Mouse (Mus musculus) CD4-positive, CD25-positive, alpha-beta regulatory T cell, adult 4 months (primary cell): Measurements from ENCODE around the gene Nme3. TPM values are rescaled to one million over a fixed set of nuclear protein-coding genes. Genes with fewer than 3 reads are reported as not detected.

Experiments used
- ATAC-seq: one replicate; pipeline ENCODE4 v1.8.0; 2017
- polyA plus RNA-seq, 2 experiments: library from polyadenylated mRNA; unstranded; fragments of 100-300 nt; shearing (Covaris generic); gene quantifications; one replicate each; pipeline ENCODE4 v1.2.1; 2017

Nme3 gene
- 10 to 100 TPM; 40.7 to 52.5 TPM for polyA plus RNA-seq

DNA sequence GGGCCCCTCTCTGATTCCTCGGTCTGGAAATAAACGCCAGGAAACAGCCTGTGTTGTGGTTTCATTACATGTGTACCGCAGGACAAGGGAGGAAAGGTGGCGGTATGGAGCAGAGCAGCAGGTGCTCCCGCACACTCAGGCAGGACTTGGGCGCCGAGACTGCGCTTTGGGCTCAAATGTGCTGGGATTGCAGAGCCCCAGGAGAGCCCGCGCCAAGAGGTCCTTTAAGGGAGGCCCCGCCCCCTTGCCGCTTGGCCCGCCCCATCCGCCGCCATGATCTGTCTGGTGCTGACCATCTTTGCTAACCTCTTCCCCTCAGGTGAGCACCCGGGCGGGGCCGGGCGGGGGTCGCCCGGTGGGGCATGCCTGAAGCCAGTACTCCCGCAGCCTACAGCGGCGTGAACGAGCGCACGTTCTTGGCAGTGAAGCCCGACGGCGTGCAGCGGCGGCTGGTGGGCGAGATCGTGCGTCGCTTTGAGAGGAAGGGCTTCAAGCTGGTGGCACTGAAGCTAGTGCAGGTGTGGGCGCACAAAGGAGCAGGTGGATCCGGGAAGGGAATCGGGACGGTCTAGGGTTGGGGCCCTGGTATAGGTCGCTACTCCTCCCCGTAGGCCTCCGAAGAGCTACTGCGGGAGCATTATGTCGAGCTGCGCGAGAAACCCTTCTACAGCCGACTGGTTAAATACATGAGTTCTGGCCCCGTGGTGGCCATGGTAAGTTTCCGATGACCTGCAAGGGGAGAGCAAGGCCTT, at the start of gene Nme3:
Nme3 (plus strand) TSS at position 260 of the 752 bp plus-strand sequence.
- ATAC-seq: peak; percentile 51

DNA sequence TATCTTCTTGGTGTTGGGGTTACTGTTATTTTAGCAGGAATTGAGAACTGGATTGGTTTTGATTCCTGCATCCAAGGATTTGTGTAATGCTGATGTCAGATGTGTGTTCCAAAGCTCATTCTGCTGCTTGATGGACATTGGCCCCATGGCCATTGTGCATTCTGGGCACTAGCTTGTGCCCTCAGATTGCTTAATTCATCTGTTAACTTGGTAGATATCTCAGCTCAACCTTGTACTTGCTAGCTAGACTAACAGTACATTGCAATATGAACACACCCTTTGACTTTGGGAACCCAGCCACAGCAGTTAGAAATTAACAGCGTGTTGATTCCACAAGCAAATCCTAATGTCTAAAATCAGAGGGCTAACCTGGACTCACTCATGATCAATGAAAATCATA, 48.9 kb upstream of the Nme3 start:
- ATAC-seq: no peak

DNA sequence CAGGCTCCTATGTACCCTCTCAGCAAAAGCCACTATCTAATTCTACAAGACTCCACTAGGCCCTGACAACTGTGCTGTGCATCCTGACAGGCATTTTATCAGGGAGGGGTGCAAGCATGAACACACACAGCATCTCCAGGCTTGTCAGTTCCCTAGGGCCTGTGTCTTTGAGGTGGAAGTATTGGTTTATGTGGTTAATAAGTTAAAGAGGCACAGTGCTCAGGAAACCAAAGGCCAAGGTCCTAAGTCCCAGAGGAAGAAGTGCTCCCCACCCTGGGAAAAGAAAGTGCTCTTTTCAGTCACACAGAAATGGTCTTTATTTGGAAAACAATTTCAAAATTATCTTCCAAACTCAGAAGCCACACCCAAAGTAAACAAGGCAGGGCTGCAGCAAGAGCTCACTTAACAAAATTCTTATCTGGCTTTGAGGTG, 47.7 kb upstream of the Nme3 start:
- no peak for ATAC-seq

DNA sequence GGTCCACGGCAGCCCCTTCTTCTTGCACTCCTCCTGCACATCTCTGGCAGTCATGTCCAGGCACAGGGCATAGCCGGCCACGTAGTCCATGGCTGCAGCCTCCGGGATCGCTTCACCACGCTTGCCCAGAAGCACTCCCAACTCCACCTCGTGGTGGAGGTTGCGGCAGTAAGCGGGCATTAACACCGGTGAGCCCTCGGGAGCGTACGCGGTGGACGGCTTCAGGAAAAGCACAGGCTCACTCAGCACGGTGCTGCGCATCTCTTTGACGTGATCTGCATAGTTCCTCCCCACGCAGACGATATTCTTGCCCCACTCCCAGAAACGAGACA, 46.6 kb upstream of the Nme3 start:
- peak; percentile 49 for ATAC-seq

DNA sequence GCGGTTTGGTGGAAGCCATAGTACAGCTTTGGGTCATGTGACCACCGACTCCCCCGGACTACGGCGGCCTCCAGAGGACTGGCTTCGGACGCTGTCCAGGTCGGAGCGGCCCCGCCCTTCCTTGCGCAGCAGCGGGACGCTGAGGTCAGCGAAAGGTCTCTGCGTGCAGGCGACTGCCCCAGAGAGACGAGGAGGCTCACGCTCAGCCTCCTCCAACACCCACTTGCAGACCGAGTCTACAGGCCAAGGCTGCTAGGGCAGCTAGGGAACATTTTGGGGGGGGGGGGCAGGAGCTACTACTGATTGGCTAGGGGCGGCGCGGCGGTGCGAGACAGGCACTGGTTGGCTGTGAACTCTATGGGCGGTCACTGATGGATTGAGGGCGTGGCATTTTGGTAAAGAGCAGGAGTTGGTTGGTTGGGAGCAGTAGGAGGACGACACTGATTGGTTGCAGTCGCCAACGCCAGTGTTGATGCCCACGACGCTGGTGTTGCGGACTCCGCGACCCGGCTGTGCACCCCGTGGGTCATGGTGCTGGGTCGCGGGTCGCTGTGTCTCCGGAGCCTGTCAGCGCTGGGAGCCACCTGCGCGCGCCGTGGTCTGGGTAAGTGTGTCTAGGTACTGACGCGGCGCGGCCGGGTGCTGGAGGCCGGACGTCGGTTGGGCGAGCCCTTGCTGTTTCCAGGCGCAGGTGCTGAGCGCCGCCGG, 46.1 kb upstream of the Nme3 start, which contains the start of gene Fahd1:
Fahd1 (minus strand) TSS at position 300 of the 708 bp plus-strand sequence.
- peak; percentile 98 for ATAC-seq

DNA sequence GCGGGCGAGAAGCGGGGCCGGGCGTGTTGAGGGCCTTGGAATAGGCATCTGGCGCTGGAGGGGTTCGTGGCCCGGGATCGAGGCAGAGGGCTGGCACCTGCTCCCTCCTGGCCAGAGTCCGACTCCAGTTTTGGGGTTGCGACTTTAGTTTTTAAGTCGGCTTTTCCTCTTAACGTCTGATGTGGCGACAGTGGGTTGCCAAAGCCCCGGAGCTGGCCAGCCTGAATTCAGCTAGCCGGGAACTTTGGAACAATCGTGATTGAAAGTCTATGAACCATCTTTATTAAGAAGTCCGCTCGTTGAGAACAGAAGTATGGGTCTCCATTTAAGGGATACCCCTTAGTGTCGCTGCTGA, 45.5 kb upstream of the Nme3 start:
- ATAC-seq: no peak

DNA sequence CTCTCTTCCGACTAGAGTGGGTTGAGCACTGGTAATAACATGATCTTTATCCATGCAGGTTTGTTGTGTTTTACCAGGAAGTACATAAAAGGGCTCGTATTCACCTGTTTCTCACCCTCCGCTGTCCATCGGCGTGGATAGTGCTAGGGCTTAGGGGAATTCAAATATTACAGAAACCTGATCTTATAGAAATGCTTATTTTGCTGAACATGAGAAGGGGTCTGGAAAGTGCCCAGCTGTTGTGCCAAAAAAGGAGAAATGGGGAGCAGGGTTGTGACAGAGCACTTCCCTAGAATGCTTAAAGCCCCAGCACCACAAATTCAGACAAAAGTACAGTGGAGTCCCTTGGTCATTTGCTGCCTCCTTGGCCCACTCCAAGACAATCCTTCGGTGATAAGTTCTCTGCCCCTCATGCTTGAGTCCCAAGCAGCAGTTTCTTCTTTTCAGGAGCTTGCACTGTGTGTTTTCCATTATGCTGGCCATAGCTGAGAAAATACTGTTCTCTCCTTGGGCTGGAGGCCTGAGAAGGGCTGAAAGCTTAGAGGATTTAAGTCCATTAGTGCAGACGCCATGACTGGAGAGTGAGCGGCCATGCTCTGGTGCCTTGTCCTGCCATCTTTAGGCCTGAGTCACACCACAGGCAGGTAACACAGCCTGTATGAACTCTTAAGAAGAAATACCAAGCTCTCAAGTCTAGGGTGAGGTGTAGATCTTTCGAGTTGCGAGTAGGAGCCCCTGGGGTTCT, 44.7 kb upstream of the Nme3 start:
- no peak for ATAC-seq

DNA sequence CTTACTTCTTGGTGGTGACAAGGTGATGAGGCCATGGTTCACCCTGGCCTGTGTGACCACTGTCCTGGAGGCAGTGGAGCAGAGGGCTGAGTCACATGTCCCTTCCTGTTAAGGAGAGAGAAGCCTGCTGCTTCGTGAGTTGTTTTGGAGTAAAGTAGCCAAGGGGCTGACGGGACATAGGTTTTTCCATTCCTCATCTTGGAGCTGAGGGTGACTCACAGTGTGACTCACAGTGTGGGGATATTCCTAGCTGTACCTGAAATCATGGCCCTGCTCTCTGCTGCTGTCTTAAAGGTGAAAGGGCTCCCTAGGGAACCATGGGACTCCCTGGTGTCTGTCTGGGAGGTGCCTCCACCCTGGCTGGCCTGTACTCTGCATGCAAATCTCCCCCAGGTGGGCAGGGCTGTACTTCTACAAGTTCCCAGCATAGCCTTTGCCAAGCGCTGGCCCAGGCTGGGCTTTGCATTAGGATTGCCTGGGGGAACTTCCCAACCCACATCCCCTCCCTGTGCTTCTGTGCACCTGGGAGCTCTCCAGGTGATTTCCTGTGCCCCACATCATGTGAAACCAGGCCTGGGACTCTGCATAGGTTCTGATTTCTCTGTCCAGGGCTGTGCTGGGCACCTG, 40.3 kb upstream of the Nme3 start:
- ATAC-seq: no peak

DNA sequence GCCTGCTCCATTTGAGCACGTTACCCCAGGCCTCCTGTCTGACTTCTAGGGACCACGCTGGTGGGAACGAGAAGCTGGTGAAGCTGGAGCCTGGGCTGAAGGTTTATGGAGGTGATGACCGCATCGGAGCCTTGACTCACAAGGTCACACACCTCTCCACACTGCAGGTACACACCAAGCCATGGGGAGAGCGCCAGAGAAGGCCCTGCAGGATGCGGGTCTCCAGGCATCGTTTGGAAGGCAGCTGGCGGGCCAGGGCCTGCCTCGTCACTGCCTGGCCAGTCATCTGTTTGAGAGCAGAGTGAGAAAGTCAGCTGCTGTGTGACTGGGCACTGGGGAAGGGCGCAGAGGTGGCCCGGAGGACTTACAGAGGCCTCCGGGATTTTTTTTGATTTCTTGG, 39.7 kb upstream of the Nme3 start:
- ATAC-seq: no peak

DNA sequence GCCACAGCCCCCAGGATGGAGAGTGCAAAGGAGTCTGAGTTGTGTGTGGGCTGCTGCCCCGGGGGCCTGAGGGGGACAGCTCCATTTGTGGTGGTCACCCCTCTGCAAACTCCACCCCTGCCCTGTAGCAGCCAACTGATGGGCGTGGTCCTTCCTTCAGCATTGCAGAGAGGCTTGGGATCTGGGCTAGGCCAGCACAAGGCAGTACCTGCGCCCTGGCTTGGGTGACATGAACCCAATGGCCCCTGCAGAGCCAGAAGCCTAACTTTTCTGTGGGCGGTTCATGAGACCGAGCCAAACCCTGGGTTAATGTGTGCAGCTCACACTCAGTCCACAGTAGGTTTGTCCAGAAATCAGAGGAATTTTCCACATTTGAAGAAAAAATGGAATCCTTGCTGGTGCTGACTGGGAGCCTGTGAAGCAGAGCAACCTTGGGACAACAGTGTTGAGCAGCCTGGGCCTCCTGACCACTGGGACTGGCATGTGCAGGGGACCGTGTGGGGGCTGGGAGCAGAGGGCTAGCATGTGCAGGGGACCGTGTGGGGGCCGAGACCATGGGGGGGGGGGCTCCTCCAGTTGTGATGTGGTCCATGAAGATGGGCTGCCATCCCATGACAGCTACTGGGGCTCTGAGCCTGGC, 38.3 kb upstream of the Nme3 start:
- ATAC-seq: no peak

DNA sequence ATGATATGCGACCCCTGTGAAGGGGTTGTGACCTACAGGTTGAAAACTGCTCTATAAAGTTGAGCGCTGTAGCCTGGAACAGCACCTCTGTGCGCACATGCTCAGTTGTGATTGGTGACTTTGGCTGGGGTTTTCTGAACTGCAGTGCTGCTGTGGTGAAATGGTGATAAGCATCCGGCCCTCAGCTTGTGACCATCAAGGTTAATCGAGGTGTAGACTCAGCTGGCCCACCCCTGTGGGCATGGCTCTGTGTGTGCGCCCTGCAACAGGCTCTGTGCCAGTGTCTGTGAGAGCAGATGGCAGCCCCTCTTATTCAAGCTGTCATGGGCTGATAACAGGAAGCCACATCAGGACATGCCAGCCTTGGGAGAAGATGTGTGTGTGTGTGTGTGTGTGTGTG, 37.3 kb upstream of the Nme3 start:
- no peak for ATAC-seq

DNA sequence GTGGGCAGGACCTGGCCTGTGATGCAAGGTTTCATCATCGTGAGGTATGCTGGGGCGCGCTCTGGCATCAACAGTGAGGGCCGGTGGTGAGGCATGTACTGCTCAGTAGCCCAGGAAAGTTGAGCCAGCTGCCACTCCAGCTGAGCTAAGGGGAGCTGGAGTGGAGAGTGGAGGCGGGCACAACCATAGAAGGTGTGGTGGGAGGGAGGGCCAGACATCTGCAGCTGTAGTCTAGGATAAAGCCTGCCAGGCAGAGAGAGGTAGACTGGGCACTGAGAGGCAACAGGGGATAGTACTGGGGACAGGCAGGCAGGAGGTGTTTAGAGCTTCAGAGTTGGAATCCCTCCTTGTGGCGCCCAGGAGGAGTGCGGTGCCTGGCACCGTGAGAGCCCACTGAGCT, 36.2 kb upstream of the Nme3 start:
- no peak for ATAC-seq

DNA sequence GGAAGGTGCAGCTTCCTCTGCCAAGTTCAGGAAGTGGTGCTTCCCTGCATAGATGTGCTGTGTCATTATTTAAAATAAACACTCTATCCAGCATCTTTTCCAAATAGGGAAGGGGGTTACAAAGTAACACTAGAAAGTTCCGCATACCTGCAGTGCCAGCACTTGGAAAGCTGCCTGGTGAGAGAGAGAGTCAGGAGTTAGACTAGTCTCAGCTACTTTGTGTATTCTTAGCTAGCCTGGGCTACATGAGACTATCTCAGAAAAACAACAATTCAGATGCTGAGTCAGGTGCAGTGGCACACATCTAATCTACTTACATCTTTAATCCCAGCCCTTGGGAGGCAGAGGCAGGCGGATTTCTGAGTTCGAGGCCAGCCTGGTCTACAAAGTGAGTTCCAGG, 34.5 kb upstream of the Nme3 start:
- ATAC-seq: no peak

DNA sequence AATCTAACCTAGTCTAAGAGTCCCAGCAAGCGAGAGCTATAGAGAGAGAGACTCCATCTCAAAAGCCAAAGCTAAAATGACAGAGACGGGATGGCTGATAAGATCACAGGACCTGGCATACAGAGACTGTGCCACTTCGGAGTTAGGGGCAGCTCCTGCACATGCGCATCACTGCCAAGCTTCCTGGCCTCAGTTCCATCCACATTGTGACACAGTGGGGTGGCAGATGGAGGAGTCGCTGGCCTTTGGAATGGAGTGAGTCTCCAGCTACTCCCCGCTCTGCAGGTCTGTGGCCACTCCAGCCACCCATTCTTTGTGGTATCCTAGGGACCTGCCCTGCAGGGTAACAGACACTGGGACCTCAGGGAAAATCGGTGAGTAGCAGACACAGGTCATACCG, 30.5 kb upstream of the Nme3 start, which contains the start of gene Igfals:
Igfals (plus strand) TSS at position 222 of the 400 bp plus-strand sequence.
- ATAC-seq: no peak

DNA sequence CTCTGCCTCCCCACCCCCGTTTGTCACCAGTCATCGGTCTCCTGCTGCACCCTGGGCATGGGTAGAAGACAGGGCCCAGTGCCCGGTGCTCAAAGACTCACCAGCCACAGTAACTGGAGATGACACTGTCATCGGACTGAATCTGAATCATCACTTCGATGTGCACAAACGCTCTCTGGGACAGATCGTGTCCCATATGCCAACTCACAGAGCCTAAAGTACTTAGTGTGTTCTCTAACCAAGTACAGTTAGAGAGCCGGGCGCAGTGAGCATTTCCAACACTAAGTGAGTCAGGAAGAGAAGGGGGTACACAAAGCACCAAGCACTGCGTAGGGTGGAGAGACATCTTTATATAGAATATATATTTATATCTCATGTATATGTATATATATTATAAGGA, 28.4 kb upstream of the Nme3 start:
- no peak for ATAC-seq

DNA sequence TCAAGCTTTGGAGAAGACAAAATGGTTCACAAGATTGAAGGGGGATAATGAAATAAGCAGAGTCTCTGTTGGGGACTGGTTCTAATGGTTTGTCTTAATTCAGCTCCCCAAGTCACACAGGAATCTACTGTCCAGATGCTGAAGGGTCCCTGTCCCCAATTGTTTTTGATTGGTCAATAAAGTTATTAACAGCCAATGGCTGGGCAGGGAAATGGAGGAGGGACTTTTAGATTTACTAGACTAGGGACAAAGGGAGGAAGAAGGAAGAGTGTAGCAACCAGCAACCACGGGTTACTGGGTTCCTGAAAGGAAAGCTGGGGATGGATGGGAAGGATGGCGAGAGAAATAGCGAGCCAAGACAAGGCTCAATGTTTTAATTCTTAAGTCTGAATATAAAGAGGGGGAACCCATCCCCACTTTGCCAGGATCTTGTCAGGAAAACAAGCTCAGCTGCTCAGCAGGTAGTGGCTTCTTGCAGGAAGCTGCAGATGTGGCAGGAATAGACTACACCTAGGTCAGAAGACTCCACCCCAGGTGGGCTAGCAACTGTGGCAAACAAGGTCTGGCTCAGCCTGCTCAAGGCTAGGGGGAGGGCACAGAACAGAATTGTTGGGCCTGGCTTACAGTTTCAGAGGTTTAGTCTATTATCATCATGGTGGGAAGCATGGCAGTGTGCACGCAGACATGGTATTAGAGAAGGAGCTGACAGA, 22.4 kb upstream of the Nme3 start:
- ATAC-seq: no peak

DNA sequence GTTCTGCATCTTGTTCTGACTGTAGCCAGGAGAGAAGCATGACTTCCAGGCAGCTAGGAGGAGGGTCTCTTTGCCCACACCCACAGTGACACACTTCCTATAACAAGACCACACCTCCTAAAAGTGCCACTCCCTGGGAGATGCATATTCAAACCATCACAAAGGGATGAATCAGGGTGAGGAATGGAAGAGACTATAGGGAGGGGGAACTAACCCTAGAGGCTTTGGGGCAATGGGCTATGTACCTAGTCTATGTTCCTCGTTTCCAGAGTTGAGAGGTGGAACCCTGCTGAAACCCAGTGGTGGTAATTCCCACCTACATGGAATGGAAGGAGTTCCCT, 21.9 kb upstream of the Nme3 start:
- ATAC-seq: no peak

DNA sequence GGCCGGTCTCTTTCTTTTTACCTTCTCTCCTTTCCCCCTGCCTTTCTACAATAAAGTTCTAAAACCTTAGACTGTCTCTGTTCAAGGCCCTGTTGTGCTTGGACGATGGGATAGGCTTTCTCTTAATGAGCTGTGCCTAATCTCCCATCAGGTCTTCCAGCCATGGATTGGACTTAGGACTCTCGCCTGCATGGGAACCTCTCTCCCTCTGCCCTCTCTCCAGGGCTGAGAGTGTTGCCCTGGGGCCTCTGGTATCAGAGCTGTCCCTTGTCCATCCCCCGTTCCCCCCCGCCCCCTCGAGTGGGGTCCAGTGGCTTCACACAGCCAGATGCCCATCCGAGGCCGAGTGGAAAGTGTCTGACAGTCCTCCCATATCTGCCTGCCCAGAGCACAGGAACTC, 21.3 kb upstream of the Nme3 start:
- no peak for ATAC-seq

DNA sequence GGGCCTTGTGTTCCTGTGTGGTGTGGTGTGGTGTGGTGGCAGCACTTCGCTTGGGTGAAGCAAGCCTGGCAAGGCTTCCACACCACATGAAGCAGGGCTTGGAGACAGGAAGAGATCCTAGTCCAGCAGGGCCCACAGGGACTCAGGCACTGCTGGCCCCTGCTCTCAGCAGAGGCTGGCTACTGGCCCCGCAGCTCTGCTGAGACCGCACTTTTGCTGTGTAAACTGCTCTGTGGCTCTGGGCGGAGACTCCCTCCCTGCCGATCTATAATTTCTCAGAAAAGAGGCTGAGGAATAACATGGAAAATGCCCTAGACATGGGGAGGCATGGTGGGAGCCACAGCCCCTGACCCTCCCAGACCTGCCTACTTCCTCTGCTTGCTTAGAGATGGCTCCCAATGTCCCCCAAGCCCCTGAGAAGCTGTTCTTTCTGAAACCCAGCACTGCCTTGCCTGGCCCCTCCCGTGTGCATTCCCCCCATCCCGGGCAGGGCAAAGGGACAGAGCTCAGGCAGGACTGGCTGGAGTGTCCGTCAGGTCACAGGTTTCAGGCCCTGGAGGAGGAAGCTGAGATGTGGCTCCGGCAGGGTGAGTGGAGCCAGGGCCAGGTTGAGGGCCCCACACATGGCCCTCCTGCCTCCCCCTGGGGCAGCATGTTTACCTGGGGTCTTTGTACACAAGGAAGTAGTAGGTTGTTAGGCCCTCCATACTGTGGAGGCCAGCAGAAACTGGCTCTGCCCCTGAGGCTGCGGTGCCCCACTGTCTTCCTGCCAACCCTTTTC, 18.8 kb upstream of the Nme3 start:
- ATAC-seq: no peak

DNA sequence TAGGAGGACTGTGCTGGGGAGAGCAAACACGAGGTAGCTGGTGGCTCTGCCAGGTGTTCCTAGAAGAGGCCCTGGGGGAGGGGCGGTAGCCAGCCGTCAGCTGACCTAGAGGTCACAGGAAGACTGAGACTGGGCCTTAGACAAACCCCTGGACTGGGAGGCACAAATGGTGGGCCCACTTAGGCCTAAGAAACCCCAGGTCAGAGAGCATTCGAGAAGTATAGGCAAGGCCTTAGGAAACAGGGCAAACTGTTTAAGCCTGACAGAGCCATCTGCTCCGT, 18.2 kb upstream of the Nme3 start:
- ATAC-seq: no peak

DNA sequence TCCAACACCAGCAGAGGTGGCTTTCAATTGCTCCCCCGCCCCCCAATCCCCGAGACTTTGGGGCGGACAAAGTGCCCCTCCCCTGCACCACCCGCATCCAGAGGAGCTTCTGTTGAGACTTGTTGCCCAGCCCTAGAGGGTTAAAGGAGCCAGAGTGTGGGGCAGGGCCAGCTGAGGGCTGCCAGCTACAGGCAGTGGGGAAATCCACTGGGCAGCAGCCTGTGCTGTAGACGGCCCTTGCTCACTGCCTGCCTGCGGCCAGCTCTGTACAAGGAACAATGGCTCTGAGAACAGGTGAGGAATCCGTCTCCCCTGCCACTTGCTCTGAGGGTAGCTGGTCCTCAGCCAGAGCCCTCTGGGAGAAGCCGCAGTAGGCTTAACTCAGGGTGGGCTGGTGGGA, 17.8 kb upstream of the Nme3 start:
- ATAC-seq: no peak
